Mouse (Mus musculus): ENCODE measurements around the gene Ltb. TPM values are rescaled to one million over a fixed set of nuclear protein-coding genes. Genes with fewer than 3 reads are reported as not detected.

Ltb gene
- polyA plus RNA-seq, 1 experiment from 2014 or later = 0.35 TPM

DNA sequence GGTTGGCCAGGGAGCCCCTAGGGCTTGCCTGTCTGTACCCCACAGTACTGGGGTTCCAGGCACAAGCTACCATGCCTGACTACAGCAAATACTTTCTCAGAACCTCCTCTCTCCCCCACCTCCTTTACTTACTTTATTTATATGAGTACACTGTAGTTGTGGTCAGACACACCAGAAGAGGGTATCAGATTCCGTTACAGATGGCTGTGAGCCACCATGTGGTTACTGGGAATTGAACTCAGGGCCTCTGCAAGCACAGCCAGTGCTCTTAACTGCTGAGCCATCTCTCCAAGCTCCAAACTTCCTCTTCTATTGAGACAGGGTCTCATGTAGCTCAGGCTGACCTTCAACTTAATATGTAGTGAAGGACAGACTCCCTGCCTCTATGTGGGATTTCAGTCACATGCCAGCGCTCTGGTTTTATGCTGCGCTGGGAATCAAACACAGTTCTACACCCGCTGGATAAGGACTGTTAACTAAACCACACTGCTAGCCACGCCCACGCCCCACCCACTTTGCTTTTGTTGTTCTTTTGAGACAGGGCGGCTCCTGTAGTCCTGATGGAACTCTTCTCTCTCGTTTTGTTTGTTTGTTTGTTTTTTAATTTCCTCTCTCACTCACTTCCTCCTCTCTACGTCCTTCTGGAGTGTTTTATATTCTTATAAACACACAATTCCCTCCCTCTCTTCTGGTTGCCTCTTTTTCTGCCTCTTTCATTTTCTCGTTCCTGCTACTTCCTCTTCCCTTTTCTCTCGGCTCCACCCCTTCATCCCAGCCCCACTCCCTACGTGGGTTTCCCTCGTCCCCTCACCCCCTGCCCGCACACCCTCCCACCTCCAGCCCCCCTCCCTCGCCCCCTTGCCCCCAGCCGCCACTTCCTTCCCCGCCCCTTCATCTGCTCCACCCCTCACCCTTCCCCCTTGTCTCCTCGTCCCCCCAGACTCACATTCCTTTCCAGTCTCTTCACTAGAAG is 8.3 kb upstream of the Ltb start:
- peaks cover 6% of the 10 kb centered on the region; the same call in 1 of the 2 replicates for H3K4me1 ChIP-seq (replicated peaks)
- no peak overlapping the region for H3K9ac ChIP-seq (replicated peaks)
- WGBS = 2% methylated on average over 18 of the region's 18 CpGs
- peak overlapping the region; percentile 30 for H3K4me3 ChIP-seq (replicated peaks)
- H3K27me3 ChIP-seq = no peaks in the 10 kb centered on the region
- H3K36me3 ChIP-seq = no peaks in the 10 kb centered on the region
- no peak overlapping the region for H3K27ac ChIP-seq
- ATAC-seq = 0 out of 2 replicates have a peak, but pooled peaks have one; percentile 24
- no peaks in the 10 kb centered on the region for H3K9me3 ChIP-seq
- H3K4me2 ChIP-seq (replicated peaks) = peak overlapping the region; percentile 51

DNA sequence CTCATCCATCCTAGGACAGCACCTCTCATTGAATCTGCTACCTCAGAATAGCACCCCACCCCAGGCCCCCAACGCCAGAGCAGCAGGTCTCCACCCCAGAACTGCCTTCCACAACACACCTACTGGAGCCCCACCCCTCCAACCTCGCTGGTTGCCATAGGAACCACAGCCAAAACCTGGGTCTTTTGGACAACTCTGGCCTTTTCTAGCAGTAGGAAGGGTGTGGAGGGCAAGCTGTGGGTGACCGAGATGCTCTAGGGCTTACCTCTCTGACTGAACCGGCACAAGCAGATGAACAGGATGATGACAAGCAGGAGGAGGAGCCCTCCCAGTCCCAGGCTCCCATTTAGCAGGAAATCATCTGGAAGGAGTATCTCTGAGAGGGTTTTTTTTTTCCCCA is 7.6 kb upstream of the Ltb start:
- 1% methylated on average over 4 of the region's 4 CpGs for WGBS
- peak overlapping the region; percentile 51 for H3K4me2 ChIP-seq (replicated peaks)
- peaks cover 6% of the 10 kb centered on the region; the same call in 1 of the 2 replicates for H3K4me1 ChIP-seq (replicated peaks)
- 0 out of 2 replicates have a peak overlapping the region, but pooled peaks have one; percentile 44 for H3K27ac ChIP-seq
- peak overlapping the region; percentile 30 for H3K4me3 ChIP-seq (replicated peaks)
- no peaks in the 10 kb centered on the region for H3K36me3 ChIP-seq
- no peaks in the 10 kb centered on the region for H3K9me3 ChIP-seq
- 0 out of 2 replicates have a peak, but pooled peaks have one; percentile 45 for ATAC-seq
- no peak overlapping the region for H3K9ac ChIP-seq (replicated peaks)
- H3K27me3 ChIP-seq = no peaks in the 10 kb centered on the region

DNA sequence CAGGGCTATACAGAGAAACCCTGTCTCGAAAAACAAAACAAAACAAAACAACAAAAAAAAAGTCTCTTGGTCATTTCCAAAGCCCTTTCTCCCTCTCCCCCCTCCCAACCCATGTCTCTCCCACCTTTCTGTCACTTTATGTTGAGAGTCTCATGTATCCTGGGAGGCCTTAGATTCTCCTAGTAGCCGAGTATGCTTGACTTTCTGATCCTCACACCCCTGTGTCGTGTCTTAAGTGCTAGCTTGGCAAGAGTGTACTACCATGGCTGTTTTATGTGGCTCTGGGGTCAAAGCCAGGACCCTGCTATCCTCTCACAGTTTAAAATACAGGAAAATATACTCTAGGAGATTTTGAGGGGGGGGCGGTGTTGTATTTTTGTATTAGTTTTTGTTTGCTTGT is 6.9 kb upstream of the Ltb start:
- no peak for ATAC-seq
- H3K36me3 ChIP-seq = no peaks in the 10 kb centered on the region
- H3K4me3 ChIP-seq (replicated peaks) = no peak overlapping the region
- no peak overlapping the region for H3K4me2 ChIP-seq (replicated peaks)
- peaks cover 6% of the 10 kb centered on the region; the same call in 1 of the 2 replicates for H3K4me1 ChIP-seq (replicated peaks)
- H3K27me3 ChIP-seq = no peaks in the 10 kb centered on the region
- 78% methylated on average over 4 of the region's 4 CpGs for WGBS
- H3K27ac ChIP-seq = no peak overlapping the region
- H3K9me3 ChIP-seq = no peaks in the 10 kb centered on the region
- H3K9ac ChIP-seq (replicated peaks) = no peak overlapping the region

DNA sequence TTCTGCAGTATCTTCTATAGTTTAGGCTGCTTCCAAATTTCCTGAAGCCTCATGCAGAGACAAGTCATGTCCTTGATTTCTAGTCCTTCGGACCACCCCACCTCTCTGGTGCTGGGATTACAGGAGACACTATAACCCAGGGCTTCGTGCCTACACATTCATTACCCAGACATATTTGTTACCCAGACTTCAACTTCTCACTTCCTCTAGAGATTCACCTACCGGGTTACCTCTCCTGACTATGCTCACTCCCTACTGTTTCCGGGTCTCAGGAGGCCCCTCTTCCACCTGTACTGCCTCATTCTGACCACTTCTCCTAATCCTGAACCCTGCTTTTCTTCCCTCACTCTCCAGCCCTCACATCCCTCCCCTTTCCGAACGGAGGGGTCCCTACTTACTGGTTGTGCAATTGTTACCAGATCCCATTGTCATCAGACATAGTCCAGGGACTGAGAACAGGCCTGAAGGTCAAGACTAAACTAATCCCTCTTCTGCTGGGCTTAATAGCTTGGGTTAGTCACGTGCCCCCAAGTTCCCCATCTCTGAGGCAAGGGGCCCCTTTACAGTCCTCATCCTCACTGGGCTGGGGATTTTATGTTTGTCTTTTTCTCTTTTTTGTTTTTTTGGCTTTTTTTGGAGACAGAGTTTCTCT is 6.2 kb upstream of the Ltb start, which contains the start of gene Lst1:
TSS of gene Lst1 (minus strand) at position 481 of the 652 bp plus-strand sequence.
- Histone ChIP-seq H3K27me3 (no peaks in the 10 kb centered on the region), H3K4me1 (replicated peaks) (peaks cover 6% of the 10 kb centered on the region; the same call in 1 of the 2 replicates), H3K27ac (peak within 1 kb of the TSS; percentile 1; the same call in 1 of the 2 replicates), H3K36me3 (no peaks in the 10 kb centered on the region), H3K4me3 (replicated peaks) (no peak within 1 kb of the TSS), H3K9me3 (no peaks in the 10 kb centered on the region), H3K4me2 (replicated peaks) (no peak within 1 kb of the TSS), H3K9ac (replicated peaks) (no peak within 1 kb of the TSS)
- ATAC-seq = no peak
- WGBS = 64% methylated on average over 7 of the region's 7 CpGs

DNA sequence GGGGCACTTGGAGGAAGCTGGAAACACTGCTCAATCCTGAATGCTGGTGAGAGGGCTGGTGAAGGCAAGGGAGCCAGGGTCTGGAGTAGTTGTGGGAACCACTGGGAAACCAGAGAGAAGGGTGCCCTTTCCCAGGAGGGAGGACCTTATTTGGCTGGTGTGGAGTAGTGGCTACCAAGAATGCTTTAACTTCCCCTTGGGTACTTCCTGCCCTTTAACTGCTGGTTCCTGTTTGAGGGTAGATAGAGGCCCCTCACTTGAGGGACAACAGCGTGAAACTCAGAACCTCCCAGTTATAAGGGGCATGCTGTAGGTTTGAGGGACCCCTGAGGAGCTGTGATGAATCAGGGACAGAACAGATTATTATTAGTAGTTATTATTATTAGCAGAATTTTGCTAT is 5.1 kb upstream of the Ltb start:
- H3K27me3 ChIP-seq = peaks cover 8% of the 10 kb centered on the region
- ATAC-seq = no peak
- no peak overlapping the region for H3K27ac ChIP-seq

DNA sequence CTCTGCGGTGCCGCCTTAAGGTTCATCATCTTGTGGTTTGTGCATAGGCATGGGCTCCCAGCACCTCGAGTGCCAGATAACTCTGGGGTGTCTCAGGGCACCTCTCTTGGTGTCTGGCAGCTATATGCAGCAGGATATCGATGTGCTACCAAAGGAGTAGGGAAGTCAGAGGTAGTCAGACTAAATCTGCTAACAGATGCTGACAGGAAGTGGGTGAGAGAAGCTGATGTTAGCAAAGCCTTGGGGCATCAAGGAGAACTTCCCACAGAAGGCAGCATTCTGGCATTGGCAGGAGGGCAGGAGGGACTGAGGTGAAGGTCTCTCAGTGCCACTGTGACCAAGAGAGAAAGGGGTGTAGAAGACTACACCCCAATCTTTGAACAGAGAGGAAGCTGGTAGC is 4.1 kb upstream of the Ltb start:
- WGBS = 77% methylated on average over 4 of the region's 4 CpGs
- no peak overlapping the region for H3K4me3 ChIP-seq (replicated peaks)

More for the DNA sequence above, 5.1 kb upstream of the Ltb start:
- Histone ChIP-seq H3K9me3 (no peaks in the 10 kb centered on the region), H3K4me1 (replicated peaks) (peaks cover 6% of the 10 kb centered on the region; the same call in 1 of the 2 replicates), H3K4me2 (replicated peaks) (no peak overlapping the region), H3K4me3 (replicated peaks) (no peak overlapping the region), H3K36me3 (no peaks in the 10 kb centered on the region), H3K9ac (replicated peaks) (no peak overlapping the region)
- WGBS = 70% methylated on average over 1 of the region's 1 CpGs

DNA sequence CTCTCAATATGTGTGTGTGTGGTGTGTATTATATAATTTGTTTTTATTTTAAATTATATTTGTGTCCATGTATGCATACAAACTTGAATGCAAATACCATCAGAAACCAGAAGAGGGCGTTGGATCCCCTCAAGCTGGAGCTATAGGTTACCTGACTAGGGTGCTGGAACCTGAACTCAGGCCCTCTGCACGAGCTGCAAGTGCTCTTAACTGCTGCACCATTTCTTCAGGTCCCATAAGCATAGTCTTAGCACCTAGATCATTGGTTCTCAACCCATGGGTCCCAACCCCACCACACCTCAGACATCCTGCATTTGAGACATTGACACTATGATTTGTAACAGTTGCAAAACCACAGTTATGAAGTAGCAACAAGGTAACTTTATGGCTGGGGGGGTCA is 2.5 kb upstream of the Ltb start:
- 55% methylated on average over 2 of the region's 2 CpGs for WGBS

More for the DNA sequence above, 4.1 kb upstream of the Ltb start:
- no peak for ATAC-seq
- no peak overlapping the region for H3K4me2 ChIP-seq (replicated peaks)
- no peaks in the 10 kb centered on the region for H3K9me3 ChIP-seq
- peaks cover 17% of the 10 kb centered on the region for H3K27me3 ChIP-seq
- no peak overlapping the region for H3K27ac ChIP-seq
- no peaks in the 10 kb centered on the region for H3K36me3 ChIP-seq
- no peak overlapping the region for H3K9ac ChIP-seq (replicated peaks)
- H3K4me1 ChIP-seq (replicated peaks) = peaks cover 7% of the 10 kb centered on the region

DNA sequence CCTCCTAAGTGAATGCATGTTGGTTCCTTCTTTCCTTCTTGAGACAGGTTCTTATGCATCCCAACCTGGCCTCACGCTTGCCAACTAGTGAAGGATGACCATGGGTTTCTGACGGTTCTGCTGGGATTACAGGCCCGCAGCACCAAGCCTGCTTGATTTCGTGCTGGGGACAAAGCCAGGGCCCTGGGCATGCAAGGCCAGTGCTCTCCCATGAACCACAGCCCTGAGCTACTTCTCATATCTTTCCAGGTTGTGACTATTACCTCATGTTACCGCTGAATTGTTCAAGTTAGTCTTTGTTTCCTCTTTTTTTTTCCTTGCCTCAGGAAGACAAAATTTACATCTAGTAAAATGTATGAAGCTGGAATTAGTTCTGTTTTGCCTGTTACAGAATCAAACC is 1.3 kb upstream of the Ltb start:
- WGBS = 85% methylated on average over 5 of the region's 5 CpGs
- no peaks in the 10 kb centered on the region for H3K9me3 ChIP-seq
- H3K4me3 ChIP-seq (replicated peaks) = no peak overlapping the region
- H3K27ac ChIP-seq = no peak overlapping the region
- ATAC-seq = no peak
- no peaks in the 10 kb centered on the region for H3K36me3 ChIP-seq
- no peak overlapping the region for H3K4me2 ChIP-seq (replicated peaks)
- H3K4me1 ChIP-seq (replicated peaks) = peaks cover 14% of the 10 kb centered on the region
- H3K9ac ChIP-seq (replicated peaks) = no peak overlapping the region
- peaks cover 40% of the 10 kb centered on the region for H3K27me3 ChIP-seq

More for the DNA sequence above, 2.5 kb upstream of the Ltb start:
- no peak overlapping the region for H3K4me2 ChIP-seq (replicated peaks)
- H3K9ac ChIP-seq (replicated peaks) = no peak overlapping the region
- H3K4me1 ChIP-seq (replicated peaks) = peaks cover 14% of the 10 kb centered on the region
- H3K9me3 ChIP-seq = no peaks in the 10 kb centered on the region
- peaks cover 33% of the 10 kb centered on the region for H3K27me3 ChIP-seq
- H3K4me3 ChIP-seq (replicated peaks) = no peak overlapping the region
- ATAC-seq = no peak
- no peak overlapping the region for H3K27ac ChIP-seq
- no peaks in the 10 kb centered on the region for H3K36me3 ChIP-seq

DNA sequence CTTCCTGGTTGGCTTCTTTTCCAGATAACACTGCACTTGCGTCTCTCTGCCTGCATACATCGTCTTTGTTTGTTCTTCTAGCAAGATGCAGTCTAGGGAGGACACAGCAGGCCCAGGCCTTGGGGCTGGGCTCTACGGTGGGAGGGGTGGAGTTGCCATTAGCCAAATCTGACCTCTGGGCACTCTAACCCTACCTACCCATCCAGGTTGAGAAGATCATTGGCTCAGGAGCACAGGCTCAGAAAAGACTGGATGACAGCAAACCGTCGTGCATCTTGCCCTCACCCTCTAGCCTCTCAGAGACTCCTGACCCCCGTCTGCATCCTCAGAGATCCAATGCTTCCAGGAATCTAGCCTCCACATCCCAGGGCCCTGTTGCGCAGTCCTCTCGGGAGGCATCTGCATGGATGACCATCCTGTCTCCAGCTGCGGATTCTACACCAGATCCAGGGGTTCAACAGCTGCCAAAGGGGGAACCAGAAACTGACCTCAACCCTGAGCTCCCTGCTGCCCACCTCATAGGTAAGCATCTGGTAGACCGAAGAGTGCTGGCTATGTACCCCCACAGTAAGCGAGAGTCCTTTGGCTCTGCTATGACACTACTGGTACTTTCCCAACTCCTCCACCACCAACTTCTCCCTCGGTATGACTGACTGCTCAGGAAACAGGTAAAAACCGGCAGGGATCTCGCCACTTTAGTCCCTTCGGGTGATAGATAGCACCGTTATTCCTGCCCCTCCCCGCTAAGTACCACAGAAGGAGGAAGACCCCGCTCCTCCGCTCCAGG is 798 bp downstream of the Ltb start:
- peak; percentile 32; the same call in 1 of the 2 replicates for ATAC-seq

DNA sequence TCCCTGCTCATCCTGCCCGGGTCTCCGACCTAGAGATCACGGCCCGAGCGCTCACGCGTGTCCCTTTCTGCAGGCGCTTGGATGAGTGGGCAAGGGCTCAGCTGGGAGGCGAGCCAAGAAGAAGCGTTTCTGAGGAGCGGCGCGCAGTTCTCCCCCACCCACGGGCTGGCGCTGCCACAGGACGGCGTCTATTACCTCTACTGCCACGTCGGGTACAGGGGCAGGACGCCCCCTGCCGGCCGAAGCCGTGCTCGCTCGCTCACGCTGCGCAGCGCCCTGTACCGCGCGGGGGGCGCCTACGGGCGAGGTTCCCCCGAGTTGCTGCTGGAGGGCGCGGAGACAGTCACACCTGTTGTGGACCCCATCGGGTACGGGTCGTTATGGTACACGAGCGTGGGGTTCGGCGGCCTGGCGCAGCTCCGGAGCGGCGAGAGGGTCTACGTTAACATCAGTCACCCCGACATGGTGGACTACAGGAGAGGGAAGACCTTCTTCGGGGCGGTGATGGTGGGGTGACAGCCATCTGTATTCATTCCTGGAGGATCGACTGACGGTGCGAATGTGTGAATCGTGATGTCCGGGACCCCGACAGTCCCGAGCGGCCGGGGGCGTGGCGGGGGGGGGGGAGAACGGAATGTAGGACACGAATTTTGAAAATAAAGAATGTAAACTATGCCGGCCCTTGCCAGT is 1.5 kb downstream of the Ltb start:
- Histone ChIP-seq H3K9ac (replicated peaks) (peak overlapping the region; percentile 53; the same call in 1 of the 2 replicates), H3K4me1 (replicated peaks) (peaks cover 14% of the 10 kb centered on the region), H3K9me3 (no peaks in the 10 kb centered on the region), H3K4me3 (replicated peaks) (peak overlapping the region; percentile 38), H3K27me3 (peaks cover 46% of the 10 kb centered on the region), H3K27ac (no peak overlapping the region), H3K4me2 (replicated peaks) (peak overlapping the region; percentile 65), H3K36me3 (no peaks in the 10 kb centered on the region)
- peak; percentile 91 for ATAC-seq
- WGBS = 2% methylated on average over 66 of the region's 66 CpGs

More for the DNA sequence above, 798 bp downstream of the Ltb start:
- WGBS = 46% methylated on average over 19 of the region's 19 CpGs
- Histone ChIP-seq H3K9ac (replicated peaks) (peak overlapping the region; percentile 53; the same call in 1 of the 2 replicates), H3K9me3 (no peaks in the 10 kb centered on the region), H3K4me2 (replicated peaks) (peak overlapping the region; percentile 65), H3K27me3 (peaks cover 43% of the 10 kb centered on the region), H3K36me3 (no peaks in the 10 kb centered on the region), H3K4me3 (replicated peaks) (peak overlapping the region; percentile 38), H3K4me1 (replicated peaks) (peaks cover 14% of the 10 kb centered on the region), H3K27ac (no peak overlapping the region)

DNA sequence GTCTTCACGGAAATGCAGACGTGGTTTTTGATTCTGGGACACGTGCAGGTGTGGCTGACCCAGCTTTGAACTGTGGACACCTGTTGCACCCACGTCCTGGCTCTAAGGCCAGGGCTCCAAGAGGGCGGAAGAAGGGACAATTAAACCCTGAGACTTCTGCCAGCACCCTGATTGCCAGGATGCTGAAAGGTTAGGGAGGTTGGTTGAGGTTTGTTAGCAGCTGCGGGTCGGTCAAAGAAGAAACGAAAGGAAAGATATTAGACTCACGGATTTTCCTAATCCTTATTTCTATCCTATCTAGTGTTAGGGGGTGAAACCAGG is 2.0 kb downstream of the Ltb start:
- 32% methylated on average over 9 of the region's 9 CpGs for WGBS
- Histone ChIP-seq H3K4me2 (replicated peaks) (peak overlapping the region; percentile 65), H3K9ac (replicated peaks) (no peak overlapping the region), H3K36me3 (no peaks in the 10 kb centered on the region), H3K27me3 (peaks cover 46% of the 10 kb centered on the region), H3K27ac (no peak overlapping the region), H3K4me1 (replicated peaks) (peaks cover 14% of the 10 kb centered on the region), H3K9me3 (no peaks in the 10 kb centered on the region), H3K4me3 (replicated peaks) (peak overlapping the region; percentile 38)
- ATAC-seq = no peak
